Mouse (Mus musculus) testis, adult 2 months (tissue): Measurements from ENCODE around the gene Ube3c. TPM values are rescaled to one million over a fixed set of nuclear protein-coding genes. Genes with fewer than 3 reads are reported as not detected.
"Not testable (repeated sequence)": the region's sequence is repeated elsewhere in the genome, so short reads cannot be mapped to it uniquely, and the experiment has no call there.

ENCODE experiments used
- H3K27ac ChIP-seq: fragments of 200-500 bp; 2 replicates; pipeline ENCODE4 v1.5.1; 2012; ENCODE audit warnings: low read depth, low read length; ENCODE audit not compliant: control insufficient read depth, insufficient read depth
- H3K27me3 ChIP-seq: fragments of 200-500 bp; 2 replicates; pipeline ENCODE4 v1.6.1; 2012; ENCODE audit warnings: mild to moderate bottlenecking, low read length, moderate library complexity; ENCODE audit not compliant: control insufficient read depth, insufficient read depth
- H3K36me3 ChIP-seq: fragments of 200-500 bp; 2 replicates; pipeline ENCODE4 v1.6.1; 2012; ENCODE audit warnings: mild to moderate bottlenecking, low read length; ENCODE audit not compliant: control insufficient read depth, insufficient read depth
- H3K4me1 ChIP-seq: fragments of 200-500 bp; 2 replicates; pipeline ENCODE4 v1.6.1; 2012; ENCODE audit warnings: low read length; ENCODE audit not compliant: control insufficient read depth, insufficient read depth
- H3K4me3 ChIP-seq: fragments of 200-500 bp; 2 replicates; pipeline ENCODE4 v1.5.1; 2012; ENCODE audit warnings: low read depth, mild to moderate bottlenecking, low read length, moderate library complexity, mixed read lengths; ENCODE audit not compliant: control insufficient read depth
- CTCF ChIP-seq: fragments of 200-500 bp; IDR thresholded peaks from 2 replicates; pipeline ENCODE4 v1.5.1; 2012; ENCODE audit warnings: low read depth, mild to moderate bottlenecking, inconsistent platforms, low read length, moderate library complexity; ENCODE audit not compliant: control insufficient read depth, insufficient read depth, insufficient replicate concordance
- POLR2A ChIP-seq: fragments of 200-500 bp; IDR thresholded peaks from 2 replicates; pipeline ENCODE4 v1.6.1; 2012; ENCODE audit warnings: low read depth, mild to moderate bottlenecking, inconsistent platforms, low read length, moderate library complexity; ENCODE audit not compliant: control insufficient read depth
- polyA plus RNA-seq: library from polyadenylated mRNA; depleted of rRNA; stranded (reverse); fragments of >200 nt; gene quantifications from 2 replicates; pipeline ENCODE4 v1.2.3, GENCODE M21; 2012; rRNA removed

The Ube3c gene
- 27.0 and 30.5 TPM in 2 replicates for polyA plus RNA-seq

GRCm38 (mm10) chr5:29568848-29569377, at the start of gene Ube3c:
TSS of gene Ube3c (plus strand) at chr5:29569242.
- Histone ChIP-seq H3K36me3 (no peaks in the 10 kb centered on the region; the same call in 1 of the 2 replicates), H3K4me3 (peak within 1 kb of the TSS; percentile 99), H3K27ac (peak within 1 kb of the TSS; percentile 91), H3K27me3 (no peaks in the 10 kb centered on the region), H3K4me1 (peaks cover 5% of the 10 kb centered on the region)
- TF ChIP-seq CTCF (no peak), POLR2A (peak; percentile 73)

GRCm38 (mm10) chr5:29560111-29560510, 8.9 kb upstream of the Ube3c start:
- no peaks in the 10 kb centered on the region for H3K4me1 ChIP-seq
- no peak overlapping the region for H3K27ac ChIP-seq
- no peak for TF ChIP-seq CTCF
- no peak for TF ChIP-seq POLR2A
- H3K4me3 ChIP-seq = no peak overlapping the region
- H3K27me3 ChIP-seq = no peaks in the 10 kb centered on the region
- no peaks in the 10 kb centered on the region for H3K36me3 ChIP-seq

GRCm38 (mm10) chr5:29560667-29561066, 8.4 kb upstream of the Ube3c start:
- Histone ChIP-seq H3K27me3 (no peaks in the 10 kb centered on the region), H3K4me1 (no peaks in the 10 kb centered on the region), H3K27ac (no peak overlapping the region), H3K36me3 (no peaks in the 10 kb centered on the region), H3K4me3 (no peak overlapping the region)
- TF ChIP-seq CTCF (no peak), POLR2A (no peak)

- H3K27ac ChIP-seq = peak overlapping the region; percentile 91
- H3K4me3 ChIP-seq = peak overlapping the region; percentile 99
- H3K4me1 ChIP-seq = peaks cover 5% of the 10 kb centered on the region
- H3K36me3 ChIP-seq = no peaks in the 10 kb centered on the region; the same call in 1 of the 2 replicates
- no peaks in the 10 kb centered on the region for H3K27me3 ChIP-seq
- TF ChIP-seq POLR2A (no peak), CTCF (no peak)
Measured at GRCm38 (mm10) chr5:29569378-29570280, 587 bp downstream of the Ube3c start.

- not testable (repeated sequence) for H3K4me3 ChIP-seq, H3K36me3 ChIP-seq, H3K27ac ChIP-seq, H3K4me1 ChIP-seq, H3K27me3 ChIP-seq
Measured at GRCm38 (mm10) chr5:29574286-29574685, 5.2 kb downstream of the Ube3c start.

GRCm38 (mm10) chr5:29575085-29575484, 6.0 kb downstream of the Ube3c start:
- Histone ChIP-seq H3K4me1 (peaks cover 2% of the 10 kb centered on the region), H3K36me3 (no peaks in the 10 kb centered on the region; the same call in 1 of the 2 replicates), H3K27me3 (no peaks in the 10 kb centered on the region), H3K4me3 (no peak overlapping the region), H3K27ac (no peak overlapping the region)
- TF ChIP-seq CTCF (no peak), POLR2A (no peak)

- no peak for TF ChIP-seq CTCF
- no peak for TF ChIP-seq POLR2A
Measured at GRCm38 (mm10) chr5:29577795-29578631, 9.0 kb downstream of the Ube3c start.

More at GRCm38 (mm10) chr5:29577795-29578631, 9.0 kb downstream of the Ube3c start:
- H3K36me3 ChIP-seq = no peaks in the 10 kb centered on the region
- H3K27ac ChIP-seq = no peak overlapping the region
- H3K4me3 ChIP-seq = no peak overlapping the region
- H3K27me3 ChIP-seq = no peaks in the 10 kb centered on the region
- H3K4me1 ChIP-seq = no peaks in the 10 kb centered on the region
